Mouse (Mus musculus): ENCODE measurements around the gene Limch1. TPM values are rescaled to one million over a fixed set of nuclear protein-coding genes. Genes with fewer than 3 reads are reported as not detected.

The Limch1 gene
- 100 to 1,000 TPM; 121 to 127 TPM for total RNA-seq (2021)
- long read RNA-seq, experiment 1, full-length matches to known transcripts = 1 of 14 reads
- long read RNA-seq, experiment 1, partial matches to known transcripts = 2 of 14 reads
- long read RNA-seq, experiment 1, other reads (novel, unspliced or antisense) = 11 of 14 reads
- long read RNA-seq, experiment 2, full-length matches to known transcripts = 5 of 12 reads
- long read RNA-seq, experiment 2, partial matches to known transcripts = 0 of 12 reads
- long read RNA-seq, experiment 2, other reads (novel, unspliced or antisense) = 7 of 12 reads

DNA sequence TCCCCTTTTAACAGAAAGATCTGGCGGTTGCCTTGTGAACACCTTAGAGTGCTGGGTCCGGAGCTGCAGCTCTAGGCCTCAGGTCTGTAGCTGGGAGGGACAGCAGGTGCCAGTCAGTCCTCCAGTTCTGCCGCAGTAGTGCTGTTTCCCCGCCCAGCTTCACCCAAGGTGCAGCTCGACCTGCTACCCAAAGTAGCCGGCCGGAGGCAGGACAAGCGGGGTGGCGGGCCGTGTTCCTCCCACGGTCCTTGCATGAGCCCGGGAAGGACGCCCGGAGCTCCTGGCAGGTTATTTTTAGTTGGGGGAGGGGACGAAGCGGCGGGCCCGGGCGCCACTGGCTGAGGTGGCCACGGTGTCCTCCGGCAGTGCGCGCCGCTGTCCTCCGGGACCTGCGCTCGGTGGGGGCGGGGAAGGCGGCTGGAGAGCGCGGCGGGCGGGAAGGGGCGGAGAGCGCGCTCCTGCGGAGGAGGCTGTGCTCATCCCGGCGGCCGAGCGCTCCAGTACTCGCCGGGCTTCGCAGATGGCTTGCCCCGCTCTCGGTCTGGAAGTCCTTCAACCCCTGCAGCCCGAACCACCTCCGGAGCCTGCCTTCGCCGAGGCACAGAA lies at the start of gene Limch1:
Limch1 (plus strand) TSS at position 438 of the 606 bp plus-strand sequence.
- Histone ChIP-seq H3K27ac (peak within 1 kb of the TSS; percentile 93), H3K4me3 (peak within 1 kb of the TSS; percentile 90)
- intact Hi-C loops (cut with DNase I) = loop anchor here (5.0 kb wide), 2 partner anchors 107 to 237 kb away; no protein-coding TSS in a partner anchor
- DNase-seq (ENCODE audit: extremely low spot score in 1 of 2, low spot score in 2 of 2) = peak; percentile 68 to 70
- TF ChIP-seq CTCF (IDR thresholded peaks at IDR 0.05) = no peak

DNA sequence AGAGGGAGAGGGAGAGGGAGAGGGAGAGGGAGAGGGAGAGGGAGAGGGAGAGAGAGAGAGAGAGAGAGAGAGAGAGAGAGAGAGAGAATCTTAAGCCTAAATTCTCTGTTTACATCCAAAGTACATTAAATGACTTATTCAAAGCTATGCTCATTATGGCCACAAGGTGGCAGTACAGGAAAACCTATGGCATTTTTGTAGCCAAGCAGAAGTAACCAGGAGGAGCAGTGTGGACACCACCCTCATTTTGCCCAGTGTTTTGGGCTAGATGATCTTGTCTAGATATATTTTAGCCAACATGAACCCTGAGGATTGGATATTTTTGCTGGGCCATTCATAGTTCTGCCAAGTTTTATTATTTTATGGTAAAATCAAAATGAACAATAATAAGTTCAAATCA lies 48.5 kb upstream of the Limch1 start:
- H3K4me3 ChIP-seq = no peak overlapping the region
- DNase-seq (ENCODE audit: extremely low spot score in 1 of 2, low spot score in 2 of 2) = peak; percentile 54 to 58
- intact Hi-C loops (cut with DNase I) = loop anchor here (1.0 to 5.0 kb wide), 3 partner anchors 300 to 542 kb away; no protein-coding TSS in a partner anchor
- peak; percentile 73 for TF ChIP-seq CTCF (IDR thresholded peaks at IDR 0.05)
- H3K27ac ChIP-seq = no peak overlapping the region

DNA sequence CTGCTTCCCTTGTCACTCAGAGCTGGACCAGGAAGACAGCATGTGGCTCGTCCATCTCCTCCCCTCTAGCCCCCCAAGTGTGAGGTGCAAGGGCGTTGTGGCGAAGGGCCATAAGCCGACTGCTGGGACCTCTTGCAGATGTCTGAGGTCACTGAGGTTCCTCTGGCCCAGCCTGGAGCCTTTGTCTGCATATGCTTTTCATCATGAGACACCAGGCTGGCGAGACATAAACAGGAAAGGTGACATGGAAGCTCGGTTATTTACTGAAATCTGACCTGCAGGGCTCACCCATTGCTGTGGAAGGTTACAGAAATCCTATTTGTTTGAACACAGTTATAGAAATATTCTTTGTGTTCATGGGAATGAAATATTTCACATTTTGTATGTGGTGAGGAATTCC lies 45.7 kb upstream of the Limch1 start:
- no peak overlapping the region for H3K4me3 ChIP-seq
- intact Hi-C loops (cut with DNase I) = loop anchor here (5.0 kb wide), 1 partner anchor 297 kb away; no protein-coding TSS in a partner anchor
- no peak for TF ChIP-seq CTCF (IDR thresholded peaks at IDR 0.05)
- no peak for DNase-seq (ENCODE audit: extremely low spot score in 1 of 2, low spot score in 2 of 2)
- no peak overlapping the region for H3K27ac ChIP-seq

- Histone ChIP-seq H3K4me3 (no peak overlapping the region), H3K27ac (no peak overlapping the region)
- no peak for TF ChIP-seq CTCF (IDR thresholded peaks at IDR 0.05)
- no peak for DNase-seq (ENCODE audit: extremely low spot score in 1 of 2, low spot score in 2 of 2)
- intact Hi-C loops (cut with DNase I) = no loop called here
These were observed 43.7 kb upstream of the Limch1 start for GRCm38 (mm10) chr5:66701951-66702350.

DNA sequence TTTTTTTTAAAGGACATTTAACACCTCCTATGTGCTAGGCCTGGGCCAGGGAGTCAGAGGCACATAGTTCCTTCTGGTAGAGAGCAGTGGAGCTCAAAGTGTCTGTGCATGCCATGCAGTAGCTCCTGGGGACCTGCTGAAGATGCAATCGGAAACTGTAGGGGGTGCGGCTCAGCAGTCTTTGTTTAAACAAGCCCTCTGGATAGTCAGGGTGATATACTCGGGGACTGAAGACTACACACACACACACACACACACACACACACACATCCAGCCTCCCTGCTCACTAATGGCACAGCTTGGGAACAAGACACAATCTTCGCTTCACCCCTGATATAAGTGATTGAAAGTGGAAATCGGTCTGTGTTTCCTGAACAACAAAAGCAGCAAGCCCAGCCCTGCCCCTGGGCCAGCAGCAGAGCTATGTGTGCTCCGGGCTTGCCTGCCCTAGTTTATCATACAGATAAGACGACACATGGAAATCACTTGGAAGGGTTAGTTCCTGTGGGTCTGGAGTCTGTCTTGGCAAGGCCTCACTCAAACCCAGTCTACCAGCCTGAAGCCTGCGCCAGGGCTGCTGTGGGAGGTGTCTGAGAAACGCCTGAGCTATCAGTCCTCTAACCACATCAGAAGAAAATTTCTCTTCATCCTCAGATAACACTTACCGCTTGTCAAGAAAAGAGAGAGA lies 42.2 kb upstream of the Limch1 start:
- TF ChIP-seq CTCF (IDR thresholded peaks at IDR 0.05) = no peak
- H3K4me3 ChIP-seq = no peak overlapping the region
- no peak for DNase-seq (ENCODE audit: extremely low spot score in 1 of 2, low spot score in 2 of 2)
- no peak overlapping the region for H3K27ac ChIP-seq
- intact Hi-C loops (cut with DNase I) = no loop called here

- TF ChIP-seq CTCF (IDR thresholded peaks at IDR 0.05) = no peak
- intact Hi-C loops (cut with DNase I) = loop anchor here (2.0 kb wide), 1 partner anchor 309 kb away; no protein-coding TSS in a partner anchor
- no peak overlapping the region for H3K27ac ChIP-seq
- H3K4me3 ChIP-seq = no peak overlapping the region
- no peak for DNase-seq (ENCODE audit: extremely low spot score in 1 of 2, low spot score in 2 of 2)
These were observed 37.8 kb upstream of the Limch1 start for GRCm38 (mm10) chr5:66707859-66708258.

DNA sequence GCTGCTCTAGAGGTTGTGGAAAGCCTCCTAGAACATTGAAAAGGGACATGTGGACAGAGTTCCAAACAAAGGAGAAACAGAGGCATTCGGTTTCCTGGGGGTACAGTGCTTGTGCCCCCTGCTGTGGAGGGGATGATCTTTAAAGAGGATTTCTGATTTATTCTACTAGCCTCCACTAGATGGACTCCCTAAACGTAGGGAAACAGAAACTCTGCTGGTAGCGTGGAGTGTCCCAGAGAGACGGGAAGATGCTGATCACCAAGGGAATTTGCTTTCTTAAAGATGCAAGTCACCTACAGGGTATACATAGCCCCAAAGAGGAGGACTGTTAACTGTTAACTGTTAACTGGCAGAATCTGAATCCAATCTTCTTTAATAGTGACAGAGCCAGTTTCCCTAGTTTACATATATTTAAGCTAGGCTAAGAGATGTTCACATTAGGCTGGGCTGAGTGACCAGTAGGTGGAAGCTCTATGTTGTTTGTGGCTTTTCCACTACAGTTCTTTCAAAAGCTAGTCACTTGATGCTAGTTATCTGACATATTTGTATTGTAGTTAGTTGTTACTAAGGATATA lies 35.1 kb upstream of the Limch1 start:
- intact Hi-C loops (cut with DNase I) = loop anchor here (2.0 kb wide), 1 partner anchor 286 kb away; no protein-coding TSS in a partner anchor
- Histone ChIP-seq H3K27ac (no peak overlapping the region), H3K4me3 (no peak overlapping the region)
- peak; percentile 68 for TF ChIP-seq CTCF (IDR thresholded peaks at IDR 0.05)
- DNase-seq (ENCODE audit: extremely low spot score in 1 of 2, low spot score in 2 of 2) = no peak

DNA sequence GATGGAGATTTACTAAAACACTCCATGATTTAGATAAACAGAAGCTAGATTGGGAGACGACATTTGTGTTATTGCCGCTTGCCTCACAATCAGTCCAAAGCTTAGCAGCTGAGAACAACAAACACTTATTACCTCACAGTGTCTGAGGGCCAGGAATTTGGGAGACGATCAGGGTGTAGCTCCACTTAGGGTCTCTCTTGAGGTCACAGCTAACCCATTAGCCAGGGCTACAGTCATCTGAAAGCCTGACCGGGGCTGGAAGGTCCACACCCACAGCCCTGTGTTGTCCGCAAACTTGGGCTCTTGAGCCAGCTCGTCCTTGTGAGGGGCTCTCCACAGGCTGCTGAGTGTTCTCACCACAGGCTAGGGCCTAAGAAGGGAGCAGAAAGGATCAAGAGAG lies 32.8 kb upstream of the Limch1 start:
- no peak for TF ChIP-seq CTCF (IDR thresholded peaks at IDR 0.05)
- H3K4me3 ChIP-seq = no peak overlapping the region
- no peak overlapping the region for H3K27ac ChIP-seq
- DNase-seq (ENCODE audit: extremely low spot score in 1 of 2, low spot score in 2 of 2) = no peak
- intact Hi-C loops (cut with DNase I) = no loop called here

- no peak for TF ChIP-seq CTCF (IDR thresholded peaks at IDR 0.05)
- Histone ChIP-seq H3K27ac (no peak overlapping the region), H3K4me3 (no peak overlapping the region)
- DNase-seq (ENCODE audit: extremely low spot score in 1 of 2, low spot score in 2 of 2) = no peak
- intact Hi-C loops (cut with DNase I) = no loop called here
These were observed 30.1 kb upstream of the Limch1 start for GRCm38 (mm10) chr5:66715498-66715931.

DNA sequence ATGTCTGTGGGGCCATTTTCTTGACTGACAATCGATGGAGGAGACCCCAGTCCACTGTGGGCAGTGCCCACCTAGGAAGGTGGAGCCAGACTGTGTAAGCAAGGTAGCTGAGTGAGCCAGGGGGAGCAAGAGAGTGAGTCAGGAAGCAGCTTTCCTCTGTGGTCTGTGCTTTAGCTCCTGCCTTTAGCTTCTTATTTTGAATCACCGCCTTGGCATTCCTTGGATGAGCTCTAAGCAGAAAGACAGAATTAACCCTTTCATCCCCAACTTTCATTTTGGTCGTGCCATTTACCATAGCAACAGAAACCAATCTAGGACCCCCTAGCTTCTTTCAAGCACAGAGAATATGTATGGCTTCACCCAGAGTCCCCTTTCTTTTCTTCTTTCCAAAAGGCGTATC lies 27.7 kb upstream of the Limch1 start:
- no peak overlapping the region for H3K27ac ChIP-seq
- DNase-seq (ENCODE audit: extremely low spot score in 1 of 2, low spot score in 2 of 2) = no peak
- intact Hi-C loops (cut with DNase I) = no loop called here
- H3K4me3 ChIP-seq = no peak overlapping the region
- no peak for TF ChIP-seq CTCF (IDR thresholded peaks at IDR 0.05)

- no peak for TF ChIP-seq CTCF (IDR thresholded peaks at IDR 0.05)
- intact Hi-C loops (cut with DNase I) = no loop called here
- H3K4me3 ChIP-seq = no peak overlapping the region
- H3K27ac ChIP-seq = no peak overlapping the region
- DNase-seq (ENCODE audit: extremely low spot score in 1 of 2, low spot score in 2 of 2) = no peak
These were observed 27.2 kb upstream of the Limch1 start for GRCm38 (mm10) chr5:66718413-66718812.

DNA sequence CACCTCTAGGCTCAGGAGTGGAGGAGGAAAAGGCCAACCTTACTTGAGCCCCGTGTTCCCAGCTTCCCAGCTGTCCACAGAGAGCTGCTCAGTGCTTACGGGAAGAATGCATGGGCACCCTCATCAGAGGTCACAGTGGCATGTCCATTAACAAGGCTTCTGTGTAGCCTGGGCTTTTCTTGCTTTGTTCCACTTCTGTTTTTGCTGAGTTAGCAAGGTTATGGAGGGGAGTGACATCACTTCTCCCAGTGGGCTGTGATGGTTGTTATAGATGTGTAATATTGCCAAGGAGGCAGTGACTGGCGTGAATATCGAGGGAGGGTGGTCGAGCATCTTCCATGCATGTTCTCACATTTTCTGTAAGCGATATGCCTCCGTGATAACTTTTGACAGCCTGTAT lies 26.7 kb upstream of the Limch1 start:
- no peak for DNase-seq (ENCODE audit: extremely low spot score in 1 of 2, low spot score in 2 of 2)
- intact Hi-C loops (cut with DNase I) = no loop called here
- no peak for TF ChIP-seq CTCF (IDR thresholded peaks at IDR 0.05)
- Histone ChIP-seq H3K27ac (no peak overlapping the region), H3K4me3 (no peak overlapping the region)

Data from left cerebral cortex, adult 2 months (tissue).